Mouse (Mus musculus) C2C12 (cell line): ENCODE measurements around the gene Rad51b.

Experiments used
- CEBPB ChIP-seq: IDR thresholded peaks from one replicate; pipeline ENCODE4 v1.6.1; 2011; ENCODE audit warnings: low read depth, mild to moderate bottlenecking, control low read depth, moderate library complexity
- CTCF ChIP-seq: IDR thresholded peaks from one replicate; pipeline ENCODE4 v1.5.1; 2011; ENCODE audit not compliant: control insufficient read depth, insufficient read depth, insufficient read length
- FOSL1 ChIP-seq: IDR thresholded peaks from one replicate; pipeline ENCODE4 v1.8.0; 2011; ENCODE audit warnings: mild to moderate bottlenecking, low read length; ENCODE audit not compliant: poor library complexity, insufficient read depth, severe bottlenecking
- MAX ChIP-seq: IDR thresholded peaks from one replicate; pipeline ENCODE4 v1.6.1; 2011; ENCODE audit warnings: mild to moderate bottlenecking, control low read depth
- MYOD1 ChIP-seq: IDR thresholded peaks from one replicate; pipeline ENCODE4 v1.6.1; 2011; ENCODE audit warnings: low read depth; ENCODE audit not compliant: control insufficient read depth, insufficient read length
- MYOG ChIP-seq: IDR thresholded peaks from one replicate; pipeline ENCODE4 v1.6.1; 2011; ENCODE audit not compliant: control insufficient read depth, insufficient read length; ENCODE audit errors: extremely low read depth
- USF1 ChIP-seq: IDR thresholded peaks from one replicate; pipeline ENCODE4 v1.6.1; 2011; ENCODE audit warnings: low read depth, mild to moderate bottlenecking, control low read depth, moderate library complexity

DNA sequence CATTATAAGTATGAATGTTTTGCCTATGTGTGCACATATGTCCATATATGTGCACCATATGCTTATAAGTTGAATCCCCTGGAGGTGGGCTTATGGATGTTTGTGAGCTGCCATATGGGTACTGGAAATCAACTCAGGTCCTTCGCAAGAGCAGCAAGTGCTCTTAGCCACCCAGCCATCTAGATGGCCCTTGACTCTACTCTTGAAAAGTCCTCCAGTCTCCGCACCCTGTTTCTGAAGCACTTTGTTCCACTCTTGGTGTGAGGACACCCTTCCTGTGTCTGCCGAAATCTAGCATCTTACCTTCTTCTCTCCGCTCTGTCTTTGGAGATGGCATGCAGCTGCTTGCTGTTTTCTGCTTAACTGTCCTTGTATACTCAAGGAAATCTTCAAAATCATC is 291.7 kb downstream of the Rad51b start:
- no peak for TF ChIP-seq CTCF
- TF ChIP-seq MYOG: no peak
- no peak for TF ChIP-seq MAX
- TF ChIP-seq USF1: no peak
- no peak for TF ChIP-seq MYOD1
- no peak for TF ChIP-seq CEBPB
- no peak for TF ChIP-seq FOSL1
